Mouse (Mus musculus): Measurements from ENCODE around the gene Fgfr2. TPM values are rescaled to one million over a fixed set of nuclear protein-coding genes. Genes with fewer than 3 reads are reported as not detected.
"Not testable (repeated sequence)": the region's sequence is repeated elsewhere in the genome, so short reads cannot be mapped to it uniquely, and the experiment has no call there.

Fgfr2 gene
- polyA plus RNA-seq, 1 experiment = 12.0 TPM

GRCm38 (mm10) chr7:132443134-132443533 lies 680.0 kb downstream of the Fgfr2 start:
- no peak overlapping the region for H3K27ac ChIP-seq (replicated peaks; ENCODE audit: low read depth, low read length)
- H3K4me1 ChIP-seq (ENCODE audit: control insufficient read depth, insufficient read depth, insufficient read length, low read length) = no peaks in the 10 kb centered on the region
- no peak overlapping the region for H3K4me3 ChIP-seq (ENCODE audit: insufficient read depth, low read depth, low read length)

GRCm38 (mm10) chr7:132442133-132442763 lies 680.9 kb downstream of the Fgfr2 start:
- not testable (repeated sequence) for H3K4me3 ChIP-seq (ENCODE audit: insufficient read depth, low read depth, low read length); H3K4me1 ChIP-seq (ENCODE audit: control insufficient read depth, insufficient read depth, insufficient read length, low read length); H3K27ac ChIP-seq (replicated peaks; ENCODE audit: low read depth, low read length)

GRCm38 (mm10) chr7:132439916-132440315 lies 683.2 kb downstream of the Fgfr2 start:
- Histone ChIP-seq H3K4me1 (ENCODE audit: control insufficient read depth, insufficient read depth, insufficient read length, low read length) (no peaks in the 10 kb centered on the region), H3K27ac (replicated peaks; ENCODE audit: low read depth, low read length) (no peak overlapping the region), H3K4me3 (ENCODE audit: insufficient read depth, low read depth, low read length) (no peak overlapping the region)

DNA sequence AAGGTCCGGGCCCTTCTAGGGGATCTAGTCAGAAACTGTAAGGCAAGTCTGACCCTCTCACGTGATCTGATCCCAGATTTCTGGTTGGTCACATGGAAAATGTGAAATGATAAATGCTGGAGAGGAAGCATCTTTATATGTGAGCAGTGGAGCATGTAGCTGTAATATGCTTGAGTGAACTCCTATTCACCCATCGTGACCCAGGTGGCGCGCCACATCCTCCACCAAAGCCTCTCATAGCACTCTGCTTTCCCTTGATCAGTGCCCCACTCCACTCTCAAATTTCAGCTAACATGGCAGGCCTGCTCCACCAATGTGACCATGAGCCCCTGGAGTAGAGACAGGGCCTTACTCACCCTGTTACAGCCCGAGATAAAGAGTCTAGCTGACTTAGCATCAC lies 685.1 kb downstream of the Fgfr2 start:
- no peaks in the 10 kb centered on the region for H3K4me1 ChIP-seq (ENCODE audit: control insufficient read depth, insufficient read depth, insufficient read length, low read length)
- no peak overlapping the region for H3K27ac ChIP-seq (replicated peaks; ENCODE audit: low read depth, low read length)
- H3K4me3 ChIP-seq (ENCODE audit: insufficient read depth, low read depth, low read length) = no peak overlapping the region

DNA sequence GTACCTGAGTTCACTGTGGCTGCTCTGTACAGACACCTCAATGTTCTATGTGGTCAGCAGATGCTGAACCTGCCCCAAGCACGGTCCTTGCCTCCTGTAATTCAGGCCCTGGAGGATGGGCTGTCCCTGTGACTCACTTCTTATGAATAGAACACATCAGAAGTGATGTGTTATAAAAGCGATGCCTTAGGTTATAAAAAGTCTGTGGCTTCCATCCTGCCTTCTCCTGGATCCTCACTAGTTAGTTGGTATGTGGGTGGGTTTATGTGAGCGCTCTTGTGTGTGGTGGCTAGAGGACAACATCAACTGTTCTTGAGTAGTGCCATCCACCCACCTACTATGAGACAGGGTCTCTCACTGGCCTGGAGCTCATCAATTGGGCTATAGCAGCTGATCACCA lies 685.7 kb downstream of the Fgfr2 start:
- Histone ChIP-seq H3K4me1 (ENCODE audit: control insufficient read depth, insufficient read depth, insufficient read length, low read length) (no peaks in the 10 kb centered on the region), H3K4me3 (ENCODE audit: insufficient read depth, low read depth, low read length) (no peak overlapping the region), H3K27ac (replicated peaks; ENCODE audit: low read depth, low read length) (no peak overlapping the region)

- Histone ChIP-seq H3K4me3 (ENCODE audit: insufficient read depth, low read depth, low read length) (no peak overlapping the region), H3K27ac (replicated peaks; ENCODE audit: low read depth, low read length) (no peak overlapping the region), H3K4me1 (ENCODE audit: control insufficient read depth, insufficient read depth, insufficient read length, low read length) (no peaks in the 10 kb centered on the region)
Observed at GRCm38 (mm10) chr7:132435486-132436055, 687.6 kb downstream of the Fgfr2 start.

- Histone ChIP-seq H3K4me3 (ENCODE audit: insufficient read depth, low read depth, low read length) (no peak overlapping the region), H3K4me1 (ENCODE audit: control insufficient read depth, insufficient read depth, insufficient read length, low read length) (peaks cover under 1% of the 10 kb centered on the region; the same call in 1 of the 2 replicates), H3K27ac (replicated peaks; ENCODE audit: low read depth, low read length) (no peak overlapping the region)
Observed at GRCm38 (mm10) chr7:132429324-132429723, 693.8 kb downstream of the Fgfr2 start.

- no peak overlapping the region for H3K4me3 ChIP-seq (ENCODE audit: insufficient read depth, low read depth, low read length)
- peaks cover 6% of the 10 kb centered on the region; the same call in 1 of the 2 replicates for H3K4me1 ChIP-seq (ENCODE audit: control insufficient read depth, insufficient read depth, insufficient read length, low read length)
- H3K27ac ChIP-seq (replicated peaks; ENCODE audit: low read depth, low read length) = no peak overlapping the region
Observed at GRCm38 (mm10) chr7:132428308-132428707, 694.8 kb downstream of the Fgfr2 start.

DNA sequence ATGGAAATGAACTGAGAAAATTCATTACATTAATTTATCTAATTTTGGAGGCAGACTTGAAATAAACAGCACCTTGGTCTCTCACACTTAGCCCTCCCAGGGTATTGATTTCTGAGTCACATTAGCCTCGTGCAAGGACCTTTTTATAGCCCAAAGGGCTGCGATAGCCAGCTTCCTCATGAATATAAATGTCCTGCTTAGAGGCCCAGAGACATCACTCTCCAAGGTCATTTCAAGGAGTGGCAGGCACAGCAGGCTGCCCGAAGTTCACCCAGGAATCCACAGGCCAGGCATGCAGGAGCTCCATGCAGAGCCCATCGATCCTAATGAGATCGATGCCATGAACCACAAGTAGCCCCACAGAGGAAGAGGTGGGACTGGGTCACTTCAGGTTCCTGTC lies 697.1 kb downstream of the Fgfr2 start:
- no peak overlapping the region for H3K27ac ChIP-seq (replicated peaks; ENCODE audit: low read depth, low read length)
- peaks cover 6% of the 10 kb centered on the region; the same call in 1 of the 2 replicates for H3K4me1 ChIP-seq (ENCODE audit: control insufficient read depth, insufficient read depth, insufficient read length, low read length)
- no peak overlapping the region for H3K4me3 ChIP-seq (ENCODE audit: insufficient read depth, low read depth, low read length)

- Histone ChIP-seq H3K4me1 (ENCODE audit: control insufficient read depth, insufficient read depth, insufficient read length, low read length) (peaks cover 6% of the 10 kb centered on the region; the same call in 1 of the 2 replicates), H3K27ac (replicated peaks; ENCODE audit: low read depth, low read length) (no peak overlapping the region)
Observed at GRCm38 (mm10) chr7:132425364-132425999, 697.7 kb downstream of the Fgfr2 start.

DNA sequence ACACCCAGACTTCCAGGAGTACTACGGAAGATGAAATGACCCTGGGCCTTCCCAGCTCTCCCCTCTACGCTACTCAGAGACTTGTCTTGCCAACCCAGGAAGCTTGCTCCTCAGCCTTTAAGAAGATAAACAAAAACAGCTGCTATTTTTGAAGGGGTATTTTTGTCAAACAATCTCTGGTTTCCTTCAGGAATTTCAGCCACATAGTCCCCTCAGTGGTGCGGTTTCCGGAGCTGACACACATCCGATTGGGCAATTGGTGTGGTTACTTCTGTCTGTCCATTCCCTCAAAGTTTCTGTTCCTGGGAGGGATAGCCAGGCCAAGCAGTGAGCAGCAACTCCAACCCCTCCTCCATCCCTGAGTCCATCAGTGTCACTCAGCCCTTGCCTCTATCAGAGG lies 699.6 kb downstream of the Fgfr2 start:
- H3K27ac ChIP-seq (replicated peaks; ENCODE audit: low read depth, low read length) = peak overlapping the region; percentile 65
- H3K4me3 ChIP-seq (ENCODE audit: insufficient read depth, low read depth, low read length) = no peak overlapping the region
- peaks cover 6% of the 10 kb centered on the region; the same call in 1 of the 2 replicates for H3K4me1 ChIP-seq (ENCODE audit: control insufficient read depth, insufficient read depth, insufficient read length, low read length)

More at GRCm38 (mm10) chr7:132425364-132425999, 697.7 kb downstream of the Fgfr2 start:
- no peak overlapping the region for H3K4me3 ChIP-seq (ENCODE audit: insufficient read depth, low read depth, low read length)

- no peak overlapping the region for H3K27ac ChIP-seq (replicated peaks; ENCODE audit: low read depth, low read length)
- no peak overlapping the region for H3K4me3 ChIP-seq (ENCODE audit: insufficient read depth, low read depth, low read length)
- H3K4me1 ChIP-seq (ENCODE audit: control insufficient read depth, insufficient read depth, insufficient read length, low read length) = peaks cover 6% of the 10 kb centered on the region; the same call in 1 of the 2 replicates
Observed at GRCm38 (mm10) chr7:132419378-132420255, 703.5 kb downstream of the Fgfr2 start.

- Histone ChIP-seq H3K27ac (replicated peaks; ENCODE audit: low read depth, low read length) (no peak overlapping the region), H3K4me3 (ENCODE audit: insufficient read depth, low read depth, low read length) (no peak overlapping the region), H3K4me1 (ENCODE audit: control insufficient read depth, insufficient read depth, insufficient read length, low read length) (no peaks in the 10 kb centered on the region)
Observed at GRCm38 (mm10) chr7:132416866-132417265, 706.3 kb downstream of the Fgfr2 start.

- no peak overlapping the region for H3K27ac ChIP-seq (replicated peaks; ENCODE audit: low read depth, low read length)
- H3K4me1 ChIP-seq (ENCODE audit: control insufficient read depth, insufficient read depth, insufficient read length, low read length) = no peaks in the 10 kb centered on the region
Observed at GRCm38 (mm10) chr7:132415866-132416265, 707.3 kb downstream of the Fgfr2 start.

GRCm38 (mm10) chr7:132412520-132412919 lies 710.6 kb downstream of the Fgfr2 start:
- no peaks in the 10 kb centered on the region for H3K4me1 ChIP-seq (ENCODE audit: control insufficient read depth, insufficient read depth, insufficient read length, low read length)
- H3K27ac ChIP-seq (replicated peaks; ENCODE audit: low read depth, low read length) = no peak overlapping the region
- H3K4me3 ChIP-seq (ENCODE audit: insufficient read depth, low read depth, low read length) = no peak overlapping the region

More at GRCm38 (mm10) chr7:132415866-132416265, 707.3 kb downstream of the Fgfr2 start:
- no peak overlapping the region for H3K4me3 ChIP-seq (ENCODE audit: insufficient read depth, low read depth, low read length)
